Mouse (Mus musculus) liver, adult (tissue): Measurements from ENCODE around the gene Galnt4.

Experiments
- GATA4 ChIP-seq: IDR thresholded peaks from 2 replicates; pipeline ENCODE4 v1.6.1; 2014; ENCODE audit warnings: mild to moderate bottlenecking, low read length; ENCODE audit not compliant: insufficient replicate concordance

Galnt4 gene

DNA sequence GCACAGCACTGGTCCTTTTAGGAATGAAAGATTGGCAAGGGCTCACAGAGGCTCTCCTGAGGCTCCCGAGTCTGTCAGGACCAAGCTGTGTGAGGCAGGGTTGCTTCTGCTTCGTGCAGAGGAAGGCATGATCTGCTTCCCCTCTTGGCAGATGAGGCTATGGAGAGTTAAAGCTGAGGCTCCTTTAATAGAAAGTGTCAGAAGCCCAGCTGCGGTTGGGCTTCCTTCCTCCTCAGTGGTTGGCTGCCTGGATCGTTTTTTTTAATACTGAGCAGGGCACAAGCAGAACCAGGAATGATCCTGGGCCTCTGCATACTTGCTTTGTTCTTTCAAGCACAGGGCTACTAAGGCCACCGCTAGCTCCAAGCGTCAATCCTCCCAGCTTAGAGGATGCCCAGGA, 22.7 kb downstream of the Galnt4 start:
- no peak for TF ChIP-seq GATA4

DNA sequence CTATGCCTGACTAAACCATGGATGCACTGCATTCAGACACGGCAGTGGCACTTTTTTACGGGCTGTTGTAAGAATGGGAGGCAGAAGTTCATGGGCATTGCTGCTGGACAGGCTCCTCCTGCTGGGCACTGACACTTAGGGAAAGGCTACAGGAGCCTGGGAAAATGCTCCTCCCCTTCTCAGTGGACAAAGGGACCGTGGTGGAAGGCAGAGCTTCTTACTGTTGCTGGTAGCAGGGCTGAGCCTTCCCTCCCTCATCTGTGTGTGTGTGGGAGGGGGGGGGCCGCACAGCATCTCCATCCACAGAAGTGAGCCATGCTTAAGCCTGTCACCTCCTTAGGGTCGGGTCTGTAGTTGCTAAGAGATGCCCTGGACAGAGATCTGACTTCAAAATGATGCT, 23.3 kb downstream of the Galnt4 start:
- no peak for TF ChIP-seq GATA4

DNA sequence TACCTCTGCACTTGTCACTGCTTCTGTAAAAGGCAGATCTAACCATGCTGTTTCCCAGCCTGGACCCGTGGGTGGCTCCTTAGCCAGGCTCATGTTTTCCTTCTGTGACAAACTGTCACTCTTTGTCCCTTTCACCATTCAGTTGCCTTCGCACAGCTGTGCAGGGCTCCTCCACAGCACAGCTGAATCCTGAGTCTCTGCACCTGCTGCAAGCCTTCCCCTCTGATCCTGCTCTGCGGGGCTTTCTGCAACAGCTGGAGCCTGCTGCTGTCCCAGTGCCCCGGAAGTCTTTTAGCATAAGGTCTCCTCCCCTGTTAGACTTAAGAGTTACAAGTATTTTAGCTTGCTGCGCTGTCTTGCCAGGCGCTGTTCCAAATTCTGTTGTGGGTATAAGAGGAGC, 24.2 kb downstream of the Galnt4 start:
- no peak for TF ChIP-seq GATA4

DNA sequence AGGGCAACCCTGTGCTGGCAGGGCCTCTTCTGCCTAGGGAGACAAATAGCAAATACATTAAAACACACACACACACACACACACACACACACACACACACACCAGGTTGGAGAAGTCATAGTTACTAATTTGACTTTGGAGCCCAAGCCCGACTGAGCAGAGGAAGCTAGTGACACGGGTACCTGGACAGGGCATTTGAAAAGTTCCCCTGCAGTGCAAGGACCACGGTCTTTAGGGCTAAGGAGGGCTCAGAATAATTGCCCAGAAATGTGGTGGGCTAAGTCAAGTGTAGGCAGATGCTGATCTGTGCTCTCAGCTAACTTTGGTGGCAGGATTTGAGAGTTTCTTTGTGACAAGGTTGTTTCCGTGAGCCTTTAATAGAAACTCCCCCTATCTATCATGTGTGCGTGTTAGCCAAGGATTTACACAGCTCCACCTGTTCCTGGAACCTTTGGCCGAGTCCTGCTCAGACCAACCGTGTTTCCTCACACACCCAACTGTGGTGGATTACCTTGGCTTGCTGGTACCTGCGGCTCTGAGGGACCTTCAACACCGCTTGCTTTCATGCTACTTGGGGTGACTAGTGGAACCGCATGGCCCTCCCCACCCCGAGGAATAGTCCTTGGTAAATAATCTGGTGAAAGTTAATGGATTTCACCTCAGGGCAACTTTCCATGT, 24.8 kb downstream of the Galnt4 start:
- no peak for TF ChIP-seq GATA4

DNA sequence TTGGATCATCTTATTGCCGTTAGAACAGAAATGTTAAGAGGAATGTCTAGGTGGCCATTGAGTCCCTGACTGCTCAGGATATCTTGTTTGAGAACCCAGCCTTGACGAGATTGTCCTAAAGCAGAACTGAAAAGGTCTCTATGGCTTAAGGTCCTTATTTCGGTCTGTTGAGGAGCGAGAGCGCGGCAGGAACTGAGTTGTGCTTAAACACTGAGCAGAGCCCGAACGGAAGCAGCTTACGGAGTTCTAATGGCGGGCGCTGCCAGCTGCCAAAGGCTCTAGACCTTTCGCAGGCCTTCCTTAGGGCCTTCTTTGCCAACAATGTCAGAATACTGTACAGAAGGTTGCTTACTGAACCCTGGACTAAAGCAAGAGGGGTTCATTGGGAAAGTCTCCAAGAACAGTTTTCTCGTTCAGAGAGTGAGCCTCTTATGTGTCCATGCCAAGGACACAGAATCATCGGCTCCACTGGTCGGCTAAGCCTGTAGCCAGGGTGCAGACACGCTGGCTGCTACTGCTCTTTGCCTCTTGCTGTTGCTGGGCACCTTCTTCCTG, 25.4 kb downstream of the Galnt4 start:
- no peak for TF ChIP-seq GATA4

DNA sequence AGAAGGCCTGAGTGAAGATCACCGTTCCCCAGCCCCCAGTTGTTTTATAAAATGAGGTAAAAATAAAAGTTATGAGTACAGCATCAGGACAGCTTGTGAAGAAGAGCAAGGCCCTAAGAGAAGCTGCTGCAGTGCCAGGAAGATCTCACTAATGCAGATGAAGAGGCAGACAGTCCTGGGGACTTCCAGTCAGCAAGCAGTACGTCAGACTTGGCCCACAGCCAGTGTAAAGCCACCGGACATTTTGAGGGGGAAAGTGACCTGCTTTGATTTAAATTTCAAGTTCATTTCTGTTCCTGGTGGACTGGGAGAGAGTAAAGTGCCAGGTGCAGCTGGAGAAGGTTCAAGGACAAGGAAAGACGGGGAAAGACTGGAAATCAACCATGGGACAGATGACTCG, 28.4 kb downstream of the Galnt4 start:
- no peak for TF ChIP-seq GATA4

DNA sequence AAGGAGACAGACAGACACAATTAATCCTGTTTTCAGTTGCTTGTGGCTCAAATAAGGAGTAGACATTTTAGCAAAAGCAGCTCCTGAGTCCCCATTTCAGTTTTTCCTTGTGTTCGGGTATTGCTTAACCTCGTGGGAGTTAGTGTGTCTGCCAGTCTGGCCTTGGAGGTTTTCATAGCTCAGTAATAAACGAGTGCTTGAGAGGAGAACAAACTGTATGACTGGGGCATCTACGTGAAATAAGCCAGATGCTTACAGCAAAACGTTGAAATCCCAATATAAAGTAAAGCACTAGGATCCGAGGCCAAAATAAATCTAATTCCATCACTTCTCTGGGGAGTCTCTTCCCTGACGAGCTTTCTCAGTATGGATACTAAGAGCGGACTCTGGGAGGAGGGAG, 37.7 kb downstream of the Galnt4 start:
- TF ChIP-seq GATA4 = no peak

DNA sequence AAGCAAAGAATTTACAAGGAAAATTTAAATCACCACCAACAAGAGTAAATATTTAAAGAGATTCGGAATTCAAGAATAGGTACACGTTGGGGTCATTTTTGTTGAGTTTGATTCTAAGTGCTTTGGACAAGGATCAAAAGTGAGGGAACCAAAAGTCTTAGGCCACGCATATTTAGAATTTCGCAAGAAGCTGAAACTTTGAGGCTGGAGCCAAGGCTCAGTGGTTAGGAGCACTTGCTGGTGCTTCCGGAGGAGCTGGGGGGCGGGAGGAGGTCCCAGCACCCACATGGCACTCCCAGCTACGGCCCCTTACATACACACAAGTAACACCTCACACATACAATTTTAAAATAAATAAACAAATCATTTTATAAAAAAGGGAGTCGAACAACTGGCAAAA, 38.6 kb downstream of the Galnt4 start:
- TF ChIP-seq GATA4 = no peak

DNA sequence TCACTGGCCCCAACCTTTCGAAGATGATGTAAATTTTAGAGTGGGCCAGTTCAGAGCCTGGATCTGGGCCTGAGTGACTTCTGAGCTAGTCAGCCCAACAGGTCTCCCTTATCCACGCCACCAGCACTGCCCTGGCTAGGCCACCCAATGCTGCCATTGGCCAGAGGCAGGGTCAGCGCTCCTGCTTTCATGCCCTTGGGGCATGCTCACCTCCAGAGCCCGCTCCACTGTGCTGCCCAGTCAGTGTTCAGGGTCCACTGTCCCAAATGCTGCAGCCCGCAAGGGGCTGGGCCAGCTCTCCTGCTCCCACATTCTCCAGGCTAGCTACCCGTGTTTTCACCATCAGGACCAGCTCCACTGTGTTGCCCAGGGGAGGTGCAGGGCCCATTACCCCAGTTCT, 42.1 kb downstream of the Galnt4 start:
- TF ChIP-seq GATA4 = no peak

DNA sequence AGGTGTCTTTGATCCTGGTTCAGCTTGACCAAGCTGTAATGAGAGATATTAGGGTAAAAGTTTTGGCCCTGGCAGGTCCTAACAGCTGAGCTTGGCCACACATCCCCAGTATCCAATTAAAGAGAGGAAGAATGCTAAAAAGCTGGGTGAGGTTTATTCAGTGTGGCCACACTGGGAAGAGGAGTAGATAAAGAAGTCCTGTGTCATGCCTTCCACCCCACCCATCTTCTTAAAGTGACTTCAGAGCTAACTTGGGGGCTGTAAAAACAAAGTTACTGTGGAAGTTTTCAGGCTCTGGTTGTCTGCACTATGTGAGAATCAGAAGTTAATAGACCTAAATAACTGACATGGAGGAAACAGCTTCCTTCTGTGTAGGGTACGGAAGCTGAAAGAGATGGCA, 43.6 kb downstream of the Galnt4 start:
- no peak for TF ChIP-seq GATA4

DNA sequence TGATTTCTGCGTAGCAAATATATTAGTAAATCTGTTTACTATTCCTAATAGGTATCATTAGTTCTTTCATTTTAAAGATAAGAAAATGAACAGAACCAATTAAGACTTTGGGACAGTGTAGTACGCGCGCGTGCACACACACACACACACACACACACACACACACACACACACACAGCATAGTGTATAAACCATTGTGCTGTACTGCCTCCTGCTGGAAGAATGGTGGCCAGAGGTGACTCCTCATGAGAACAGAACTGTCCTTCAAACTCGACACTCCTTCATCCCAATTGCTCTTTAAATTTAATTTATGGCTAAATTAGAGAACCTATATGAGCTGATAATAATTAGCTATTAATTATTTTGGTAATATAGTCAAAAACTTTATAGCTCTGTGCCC, 44.1 kb downstream of the Galnt4 start:
- no peak for TF ChIP-seq GATA4

DNA sequence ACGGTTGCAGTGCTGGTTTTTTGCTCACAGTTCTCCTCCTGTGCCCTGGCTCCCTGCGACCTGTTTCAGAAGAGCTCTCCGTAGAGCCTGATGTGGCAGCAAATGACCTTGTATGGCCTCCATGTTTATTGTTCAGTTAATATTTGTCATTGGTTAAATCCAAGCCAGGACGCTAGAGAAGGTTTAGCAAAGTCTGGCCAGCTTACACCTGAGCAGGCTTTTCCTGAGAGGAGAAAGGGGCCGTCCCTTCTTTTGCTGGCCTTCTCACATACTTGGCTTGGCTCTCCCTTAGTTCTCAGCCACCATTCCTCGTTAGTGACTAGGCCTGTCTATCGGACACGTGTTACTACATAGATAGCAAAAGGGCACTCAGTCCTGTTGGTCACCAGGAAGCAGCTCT, 46.7 kb downstream of the Galnt4 start:
- TF ChIP-seq GATA4 = no peak

DNA sequence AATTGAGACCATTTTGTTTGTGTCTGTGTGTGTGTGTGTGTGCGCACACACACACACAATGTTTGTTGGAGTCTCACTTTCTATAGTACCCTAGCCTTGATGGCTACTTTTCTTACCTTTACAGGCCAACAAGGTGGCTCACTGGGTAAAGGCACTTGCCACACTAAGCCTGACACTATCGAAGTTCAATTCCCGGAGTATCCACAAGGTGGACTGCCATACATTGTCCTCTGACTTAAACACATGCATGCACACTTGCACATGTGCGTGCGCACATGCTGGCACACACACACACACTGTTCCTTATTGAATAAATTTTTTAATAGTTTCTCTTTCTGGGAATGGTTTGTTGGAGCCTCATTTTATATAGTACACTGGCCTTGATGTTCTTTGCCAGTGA, 48.8 kb downstream of the Galnt4 start:
- TF ChIP-seq GATA4 = no peak

DNA sequence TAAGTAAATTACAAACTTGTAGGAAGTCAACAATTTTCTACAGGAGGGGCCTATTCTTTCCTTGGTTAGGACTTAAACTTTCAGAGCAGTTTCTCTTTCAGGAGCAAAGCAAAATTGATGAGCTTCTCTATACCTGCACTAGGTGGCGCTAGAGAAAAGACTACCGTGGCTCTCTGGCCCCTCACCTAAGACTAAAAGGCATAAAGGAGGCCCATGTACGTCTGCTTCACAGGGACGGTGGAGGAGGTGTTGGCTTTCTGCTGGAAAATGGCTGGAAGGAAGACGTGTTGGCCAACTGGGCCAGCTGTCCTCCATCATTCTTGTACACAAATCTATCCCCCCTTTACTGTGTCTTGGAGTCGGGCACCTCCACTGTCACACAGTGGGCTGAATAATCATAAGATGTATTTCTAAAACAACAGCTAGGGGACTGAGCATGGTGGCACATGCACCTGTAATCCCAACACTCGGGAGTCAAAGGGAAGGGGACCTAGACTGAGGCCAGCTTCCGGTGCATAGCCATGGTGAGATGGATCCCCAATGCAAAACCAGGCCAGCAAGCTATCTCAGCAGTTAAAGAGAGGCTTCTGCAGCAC, 54.1 kb downstream of the Galnt4 start:
- no peak for TF ChIP-seq GATA4
